Mouse (Mus musculus) limb, embryonic 11.5 days (tissue): ENCODE measurements at regions not wholly inside any gene's neighbourhood (a gene's known extent, or its start where the extent isn't known, plus 50 kb on each side); places are given as distances from the start of the nearest gene placed in this dataset.

Experiments
- ATAC-seq: fragments of 200-750 bp; cut with Nextera tagmentation; 2 replicates; pipeline ENCODE4 v1.8.0; 2017; ENCODE audit warnings: low read depth; ENCODE audit not compliant: insufficient number of reproducible peaks, low FRiP score, low TSS enrichment
- DNase-seq: peaks from one replicate; pipeline ENCODE4 v3.0.0-alpha.2; 2015; ENCODE audit warnings: low spot score
- H3K27ac ChIP-seq: fragments of 300-500 bp; sonication (generic); replicated peaks from 2 replicates; pipeline ENCODE4 v1.5.1; 2014; ENCODE audit warnings: low read depth, mild to moderate bottlenecking, low read length
- H3K27me3 ChIP-seq: fragments of 300-500 bp; sonication (generic); 2 replicates; pipeline ENCODE4 v1.6.1; 2014; ENCODE audit warnings: mild to moderate bottlenecking, low read length, mixed read lengths; ENCODE audit not compliant: control insufficient read depth, insufficient read depth
- H3K36me3 ChIP-seq: fragments of 300-500 bp; sonication (generic); 2 replicates; pipeline ENCODE4 v1.6.1; 2014; ENCODE audit warnings: mild to moderate bottlenecking, low read length, moderate library complexity, mixed read lengths; ENCODE audit not compliant: control insufficient read depth, insufficient read depth
- H3K4me1 ChIP-seq: fragments of 300-500 bp; sonication (generic); 2 replicates; pipeline ENCODE4 v1.6.1; 2014; ENCODE audit warnings: low read length, mixed read lengths; ENCODE audit not compliant: control insufficient read depth, insufficient read depth
- H3K4me2 ChIP-seq: fragments of 300-500 bp; sonication (generic); 2 replicates; pipeline ENCODE4 v1.6.1; 2014; ENCODE audit warnings: low read depth, mild to moderate bottlenecking, moderate library complexity; ENCODE audit not compliant: severe bottlenecking
- H3K4me3 ChIP-seq: fragments of 300-500 bp; sonication (generic); 2 replicates; pipeline ENCODE4 v1.5.1; 2014; ENCODE audit warnings: low read depth, low read length
- H3K9ac ChIP-seq: fragments of 300-500 bp; sonication (generic); 2 replicates; pipeline ENCODE4 v1.6.1; 2014; ENCODE audit warnings: mild to moderate bottlenecking, low read length
- H3K9me3 ChIP-seq: fragments of 300-500 bp; sonication (generic); 2 replicates; pipeline ENCODE4 v1.6.1; 2016; ENCODE audit warnings: low read length; ENCODE audit not compliant: control insufficient read depth
- WGBS: fragments of 180-500 bp; shearing (Covaris S2); extraction: QIAGEN DNeasy Blood & Tissue Kit; methylation state at CpG from one replicate; pipeline ENCODE4 v1.1.7; 2014; 5-methylcytosine and 5-hydroxymethylcytosine counted together

DNA sequence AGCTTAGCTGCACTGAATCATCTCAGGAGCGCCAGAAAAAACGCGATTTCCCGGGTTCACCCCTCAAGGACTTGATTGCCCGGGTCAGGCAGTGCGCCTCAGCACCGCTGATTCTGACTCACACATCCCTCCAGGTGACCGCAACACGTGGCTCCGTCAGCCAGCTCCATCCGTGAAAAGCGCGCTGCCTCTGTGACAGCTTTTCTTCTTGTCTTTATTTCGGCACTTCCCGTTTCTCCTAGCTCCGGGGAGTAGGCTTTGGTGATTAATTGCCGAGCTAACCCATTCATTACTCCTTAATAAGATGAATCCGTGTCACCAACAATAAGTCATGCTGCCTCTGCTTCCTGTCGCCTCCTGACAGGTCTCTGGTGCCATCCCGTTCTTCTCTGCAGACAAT, 108.6 kb downstream of the Katnal1 start:
- no peaks in the 10 kb centered on the region for H3K9me3 ChIP-seq
- ATAC-seq (no peak), DNase-seq (no peak)
- H3K4me2 ChIP-seq, result peak overlapping the region; percentile 24
- H3K36me3 ChIP-seq, result no peaks in the 10 kb centered on the region
- no peaks in the 10 kb centered on the region for H3K27me3 ChIP-seq
- H3K9ac ChIP-seq, result no peak overlapping the region
- H3K4me3 ChIP-seq, result no peak overlapping the region
- WGBS, result 7% methylated on average over 20 of the region's 20 CpGs
- H3K27ac ChIP-seq, result no peak overlapping the region
- H3K4me1 ChIP-seq, result 0 out of 2 replicates have a peak, but pooled peaks cover 3% of the 10 kb centered on the region

DNA sequence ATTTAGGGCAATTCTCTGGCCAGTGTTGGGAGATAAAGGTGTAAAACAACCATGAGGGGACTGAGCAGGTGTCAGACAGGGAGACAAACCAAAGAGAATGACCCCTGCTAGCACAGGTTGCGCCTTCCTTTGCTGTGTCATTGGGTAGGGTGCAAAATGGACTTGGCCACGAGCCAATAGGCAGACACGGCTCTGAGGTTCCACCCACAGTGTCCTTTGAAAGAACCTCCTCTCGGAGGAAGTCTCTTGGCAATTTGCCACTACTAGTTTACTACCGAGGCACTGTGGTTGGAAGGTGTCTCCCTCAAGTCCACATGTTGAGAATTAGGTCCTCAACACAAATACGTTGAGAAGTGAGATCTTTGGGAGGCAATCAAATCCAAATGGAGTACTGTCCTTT, 109.7 kb downstream of the Katnal1 start:
- Histone ChIP-seq H3K27ac (no peak overlapping the region), H3K9ac (no peak overlapping the region), H3K4me1 (0 out of 2 replicates have a peak, but pooled peaks cover 3% of the 10 kb centered on the region), H3K4me3 (no peak overlapping the region), H3K27me3 (no peaks in the 10 kb centered on the region), H3K4me2 (no peak overlapping the region), H3K9me3 (no peaks in the 10 kb centered on the region), H3K36me3 (no peaks in the 10 kb centered on the region)
- no peak for ATAC-seq
- no peak for DNase-seq
- WGBS, result 57% methylated on average over 6 of the region's 6 CpGs

DNA sequence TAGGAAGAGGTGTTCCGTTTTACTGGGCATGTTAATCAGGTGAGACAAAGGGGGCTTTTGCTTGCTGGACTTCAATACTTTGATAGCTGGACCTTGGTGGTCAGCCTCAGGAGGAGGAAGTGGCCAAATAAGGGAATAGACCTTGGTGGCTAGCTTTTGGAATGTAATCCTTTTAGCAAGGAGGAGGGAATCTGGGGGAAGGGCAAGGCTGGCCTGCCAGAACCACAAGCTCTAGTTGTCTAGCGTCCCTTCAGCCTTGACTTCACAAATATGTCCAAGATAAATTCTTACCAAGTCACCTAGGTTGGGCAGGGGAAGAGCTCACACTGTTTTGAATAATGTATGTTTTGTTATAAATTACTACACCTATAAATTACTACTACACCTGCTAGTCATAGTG, 110.4 kb downstream of the Katnal1 start:
- H3K36me3 ChIP-seq, result no peaks in the 10 kb centered on the region
- no peak overlapping the region for H3K4me3 ChIP-seq
- ATAC-seq (no peak), DNase-seq (no peak)
- 0 out of 2 replicates have a peak, but pooled peaks cover 3% of the 10 kb centered on the region for H3K4me1 ChIP-seq
- H3K4me2 ChIP-seq, result no peak overlapping the region
- no peak overlapping the region for H3K27ac ChIP-seq
- no peaks in the 10 kb centered on the region for H3K9me3 ChIP-seq
- 73% methylated on average over 2 of the region's 2 CpGs for WGBS
- no peak overlapping the region for H3K9ac ChIP-seq
- H3K27me3 ChIP-seq, result no peaks in the 10 kb centered on the region

DNA sequence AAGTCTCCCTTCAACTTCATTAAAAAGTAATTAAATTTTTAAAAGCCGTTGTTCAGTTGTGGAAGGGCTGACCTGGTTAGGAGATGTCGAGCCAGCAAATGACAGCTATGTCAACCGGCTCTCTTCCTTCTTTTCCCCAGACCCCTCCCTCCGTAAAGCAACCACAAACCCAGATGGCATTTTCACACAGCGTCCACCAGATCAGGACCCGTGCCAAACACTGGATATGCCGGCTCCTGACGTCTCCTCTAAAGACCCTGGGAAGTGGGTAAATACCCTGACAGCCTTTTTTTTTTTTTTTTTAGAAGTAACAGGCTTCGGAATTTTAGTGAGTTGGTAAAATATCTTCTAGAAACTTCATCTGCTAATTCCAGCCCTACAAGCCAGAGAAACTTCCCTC, 116.3 kb downstream of the Katnal1 start:
- WGBS, result 70% methylated on average over 9 of the region's 9 CpGs
- DNase-seq, result no peak
- H3K4me3 ChIP-seq, result no peak overlapping the region

DNA sequence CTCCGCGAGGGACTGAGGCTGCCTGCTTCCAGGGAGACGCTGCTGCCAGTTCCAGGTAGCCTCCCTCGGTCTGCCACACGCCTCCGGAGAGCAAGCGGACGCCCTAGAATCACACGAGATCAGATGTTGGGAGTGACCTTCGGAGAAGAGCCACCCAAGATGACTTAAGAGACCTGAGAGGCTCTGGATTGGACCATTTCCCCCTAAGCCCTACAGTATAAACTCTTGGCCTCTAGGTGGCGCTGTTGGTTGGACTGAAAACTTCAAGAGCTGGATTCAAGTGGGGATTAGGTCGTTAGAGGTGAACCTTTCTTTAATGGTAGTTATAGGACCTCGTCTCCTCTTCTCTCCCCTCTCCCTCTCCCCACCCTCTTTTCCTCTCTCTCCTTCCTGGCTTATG, 117.1 kb downstream of the Katnal1 start:
- Histone ChIP-seq H3K4me1 (no peaks in the 10 kb centered on the region), H3K36me3 (no peaks in the 10 kb centered on the region), H3K9me3 (no peaks in the 10 kb centered on the region), H3K9ac (no peak overlapping the region), H3K27me3 (no peaks in the 10 kb centered on the region), H3K4me2 (no peak overlapping the region), H3K27ac (no peak overlapping the region), H3K4me3 (no peak overlapping the region)
- ATAC-seq (no peak), DNase-seq (peak; percentile 85)
- WGBS, result 18% methylated on average over 13 of the region's 13 CpGs

More for the DNA sequence above, 116.3 kb downstream of the Katnal1 start:
- Histone ChIP-seq H3K27ac (no peak overlapping the region), H3K36me3 (no peaks in the 10 kb centered on the region), H3K27me3 (no peaks in the 10 kb centered on the region), H3K9me3 (no peaks in the 10 kb centered on the region), H3K9ac (no peak overlapping the region), H3K4me2 (no peak overlapping the region), H3K4me1 (no peaks in the 10 kb centered on the region)
- no peak for ATAC-seq

DNA sequence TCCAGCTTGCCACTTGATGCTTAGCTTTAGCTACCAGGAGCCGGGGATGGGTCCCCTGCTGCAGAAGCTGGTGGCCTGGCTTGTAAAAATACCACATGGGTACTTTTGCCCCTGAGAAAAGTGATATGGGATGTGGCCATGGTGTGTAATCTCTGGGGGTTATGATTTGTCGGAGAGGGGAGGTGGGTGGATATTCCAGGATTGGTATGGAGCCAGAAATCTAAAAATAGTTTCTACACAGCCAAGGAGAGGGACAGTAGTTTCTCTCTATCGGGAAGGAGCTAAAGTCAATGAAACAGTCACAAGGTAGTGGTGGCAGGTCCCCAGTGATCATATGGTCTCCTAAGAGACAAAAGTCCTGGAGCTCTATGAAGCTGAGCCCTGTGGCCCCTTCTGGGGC, 119.6 kb downstream of the Katnal1 start:
- ATAC-seq (no peak), DNase-seq (no peak)
- no peak overlapping the region for H3K9ac ChIP-seq
- no peaks in the 10 kb centered on the region for H3K9me3 ChIP-seq
- no peaks in the 10 kb centered on the region for H3K36me3 ChIP-seq
- H3K27me3 ChIP-seq, result no peaks in the 10 kb centered on the region
- no peak overlapping the region for H3K4me2 ChIP-seq
- H3K4me1 ChIP-seq, result no peaks in the 10 kb centered on the region
- 63% methylated on average over 3 of the region's 3 CpGs for WGBS
- H3K4me3 ChIP-seq, result no peak overlapping the region
- no peak overlapping the region for H3K27ac ChIP-seq

DNA sequence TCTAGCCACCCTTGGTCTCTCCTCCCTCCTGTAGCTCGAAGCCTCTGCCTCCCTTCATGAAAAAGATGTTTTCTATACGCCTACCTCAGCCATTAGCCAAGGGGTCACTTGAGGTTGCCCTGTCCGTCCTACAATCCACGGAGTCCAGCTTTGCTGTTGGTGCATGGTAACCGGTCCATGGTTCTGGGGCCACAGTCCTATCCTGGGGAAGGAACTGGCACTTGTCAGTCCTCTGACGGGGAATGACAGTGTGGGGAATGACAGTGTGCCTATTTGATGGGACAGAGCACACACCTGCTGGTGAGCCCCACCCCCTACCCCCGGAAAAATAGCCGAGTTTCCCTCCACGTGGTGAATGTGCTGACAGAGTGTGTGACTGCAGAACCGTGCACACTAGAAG, 120.1 kb downstream of the Katnal1 start:
- Histone ChIP-seq H3K27me3 (no peaks in the 10 kb centered on the region), H3K4me1 (no peaks in the 10 kb centered on the region), H3K4me3 (no peak overlapping the region), H3K4me2 (no peak overlapping the region), H3K36me3 (no peaks in the 10 kb centered on the region), H3K27ac (no peak overlapping the region), H3K9me3 (no peaks in the 10 kb centered on the region), H3K9ac (no peak overlapping the region)
- DNase-seq, result no peak
- WGBS, result 30% methylated on average over 10 of the region's 10 CpGs
- ATAC-seq, result no peak

DNA sequence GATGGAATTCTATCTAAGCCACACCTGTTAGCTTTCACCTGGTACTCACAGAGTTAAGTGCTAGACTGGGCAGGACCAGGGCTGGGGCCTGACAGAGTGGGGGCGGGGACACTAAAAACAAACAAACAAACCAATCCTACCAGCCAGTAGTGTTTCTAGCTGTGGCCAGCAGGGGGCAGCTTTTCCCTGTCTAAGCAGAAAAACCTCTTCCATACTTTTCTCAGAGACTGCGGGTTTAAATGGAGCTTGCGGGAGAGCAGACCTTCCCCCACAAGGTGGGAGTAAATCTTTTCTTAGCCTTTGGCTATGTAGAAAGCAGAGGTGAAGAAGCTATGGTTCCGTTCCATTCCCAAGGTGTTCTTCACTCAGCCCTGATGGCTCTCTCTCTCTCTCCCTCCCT, 120.7 kb downstream of the Katnal1 start:
- no peak overlapping the region for H3K27ac ChIP-seq
- no peaks in the 10 kb centered on the region for H3K9me3 ChIP-seq
- no peak overlapping the region for H3K4me2 ChIP-seq
- H3K4me3 ChIP-seq, result no peak overlapping the region
- WGBS, result 5% methylated on average over 4 of the region's 4 CpGs
- no peak for ATAC-seq
- peak; percentile 85 for DNase-seq
- no peaks in the 10 kb centered on the region for H3K4me1 ChIP-seq
- no peak overlapping the region for H3K9ac ChIP-seq
- H3K36me3 ChIP-seq, result no peaks in the 10 kb centered on the region
- H3K27me3 ChIP-seq, result no peaks in the 10 kb centered on the region

DNA sequence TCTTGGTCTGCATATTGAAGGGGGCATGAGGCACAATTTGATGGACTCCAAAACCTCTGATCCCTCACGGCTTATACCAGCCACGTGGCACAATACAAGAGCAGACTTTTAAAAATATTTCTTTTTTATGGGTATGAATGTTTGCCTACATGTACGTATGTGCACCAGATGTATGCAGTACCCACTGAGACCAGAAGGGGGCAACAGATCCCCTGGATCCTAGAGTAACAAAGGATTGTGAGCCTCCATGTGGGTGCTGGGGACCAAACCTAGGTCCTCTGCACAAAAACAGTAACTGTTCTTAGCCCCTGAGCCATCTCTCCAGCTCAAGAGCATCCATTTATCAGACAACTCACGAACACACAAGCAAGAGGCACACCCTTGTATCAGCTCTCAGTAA, 121.5 kb downstream of the Katnal1 start:
- Histone ChIP-seq H3K27ac (no peak overlapping the region), H3K9ac (no peak overlapping the region), H3K4me2 (no peak overlapping the region), H3K36me3 (no peaks in the 10 kb centered on the region), H3K4me3 (no peak overlapping the region), H3K27me3 (no peaks in the 10 kb centered on the region), H3K4me1 (no peaks in the 10 kb centered on the region), H3K9me3 (no peaks in the 10 kb centered on the region)
- ATAC-seq, result no peak
- no peak for DNase-seq
- 92% methylated on average over 4 of the region's 4 CpGs for WGBS
